Mouse (Mus musculus): ENCODE results near the gene Ckap5.

Gene Ckap5

GRCm38 (mm10) chr2:91627486-91627885 is 100.9 kb downstream of the Ckap5 start:
- ATAC-seq (ENCODE audit: low TSS enrichment): no peak

- ATAC-seq (ENCODE audit: low TSS enrichment): no peak
Measured at GRCm38 (mm10) chr2:91628171-91628570, 101.6 kb downstream of the Ckap5 start.

DNA sequence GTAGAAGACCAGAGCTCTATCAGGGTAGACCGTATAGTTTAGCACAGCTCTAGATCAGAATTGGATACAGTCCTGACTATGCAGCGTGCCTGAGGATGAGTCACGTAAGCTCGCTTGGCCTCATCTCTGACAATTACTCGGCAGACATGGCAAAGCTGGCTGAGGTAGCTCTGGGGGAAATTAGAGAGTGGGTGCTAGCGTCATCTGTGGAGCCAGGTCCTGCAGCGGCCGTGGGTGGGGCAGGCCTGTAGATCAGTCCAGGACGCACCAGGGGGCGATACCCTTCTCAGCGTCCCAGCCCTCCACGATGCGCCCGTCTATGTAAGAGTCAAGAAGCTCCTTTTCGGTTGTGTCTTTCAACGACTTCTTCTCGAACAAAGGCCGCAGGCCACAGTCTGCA is 103.1 kb downstream of the Ckap5 start:
- peak; percentile 92 for ATAC-seq (ENCODE audit: low TSS enrichment)

GRCm38 (mm10) chr2:91630384-91630783 is 103.8 kb downstream of the Ckap5 start:
- ATAC-seq (ENCODE audit: low TSS enrichment): no peak

DNA sequence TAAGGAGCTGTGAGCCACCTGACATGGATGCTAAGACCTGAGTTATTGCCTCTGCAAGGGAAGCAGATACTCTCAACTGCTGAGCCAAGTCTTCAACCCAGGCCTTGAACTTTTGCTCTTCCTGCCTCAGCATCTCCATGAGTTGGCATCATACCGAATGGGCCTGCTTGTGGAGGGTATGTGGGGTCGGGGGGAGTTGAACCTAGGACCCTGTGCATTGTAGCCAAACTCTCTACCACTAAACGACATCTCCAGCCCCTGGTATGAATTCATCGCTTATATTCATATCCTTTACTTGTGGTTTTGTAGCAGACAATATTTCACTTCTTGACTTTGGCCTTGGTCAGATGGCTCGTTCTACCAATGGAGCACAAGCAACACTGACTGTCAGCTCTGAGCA is 105.3 kb downstream of the Ckap5 start:
- ATAC-seq (ENCODE audit: low TSS enrichment): no peak

DNA sequence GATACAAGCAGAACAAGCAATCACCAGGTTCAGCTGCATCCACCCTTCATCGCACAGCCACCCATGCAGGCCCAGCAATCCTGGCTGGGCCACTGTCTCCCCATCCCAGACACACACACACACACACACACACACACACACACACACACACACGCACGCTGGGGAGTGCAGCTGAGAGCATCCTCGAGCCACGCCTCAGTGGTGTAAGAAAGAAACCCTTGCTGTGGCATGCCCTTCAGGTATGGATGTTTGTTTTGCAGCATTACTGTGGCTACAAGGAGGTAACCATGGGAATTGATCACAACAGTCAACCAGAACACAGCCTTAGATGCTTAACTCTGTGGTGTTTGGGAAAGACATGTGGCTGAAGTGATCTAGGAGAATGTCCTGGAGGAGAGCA is 105.8 kb downstream of the Ckap5 start:
- no peak for ATAC-seq (ENCODE audit: low TSS enrichment)

DNA sequence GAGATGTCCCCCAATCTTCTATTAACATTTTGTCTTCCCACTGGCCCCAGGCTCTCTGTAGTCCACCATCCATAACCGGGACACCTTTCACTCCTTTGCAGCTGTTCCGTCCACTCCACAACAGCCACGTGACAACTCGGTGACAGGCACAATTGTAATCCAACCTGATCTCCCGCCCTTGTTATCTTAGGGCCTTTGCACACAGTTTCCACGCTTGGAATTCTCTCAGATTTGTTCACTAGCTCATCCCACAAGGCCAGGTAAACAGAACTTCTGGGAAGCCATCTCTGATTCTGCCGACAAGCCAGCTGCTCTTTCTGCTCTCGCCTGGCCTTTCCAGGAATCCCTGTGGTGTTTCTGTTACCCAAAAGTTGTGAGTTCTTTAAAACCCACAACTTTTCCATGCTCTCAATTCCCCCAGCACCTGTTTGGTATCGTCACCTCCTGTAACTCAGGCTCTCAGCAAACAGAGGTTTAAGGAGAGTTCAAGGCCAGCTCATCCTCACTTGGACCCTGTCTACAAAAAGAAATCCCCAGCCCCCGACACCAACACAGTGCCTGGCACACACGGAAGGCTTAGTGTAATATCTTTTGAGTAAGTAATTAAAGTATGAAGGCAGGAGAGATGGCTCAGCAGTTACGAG is 106.9 kb downstream of the Ckap5 start:
- no peak for ATAC-seq (ENCODE audit: low TSS enrichment)

- peak; percentile 55 for ATAC-seq (ENCODE audit: low TSS enrichment)
Measured at GRCm38 (mm10) chr2:91634841-91635240, 108.3 kb downstream of the Ckap5 start.

DNA sequence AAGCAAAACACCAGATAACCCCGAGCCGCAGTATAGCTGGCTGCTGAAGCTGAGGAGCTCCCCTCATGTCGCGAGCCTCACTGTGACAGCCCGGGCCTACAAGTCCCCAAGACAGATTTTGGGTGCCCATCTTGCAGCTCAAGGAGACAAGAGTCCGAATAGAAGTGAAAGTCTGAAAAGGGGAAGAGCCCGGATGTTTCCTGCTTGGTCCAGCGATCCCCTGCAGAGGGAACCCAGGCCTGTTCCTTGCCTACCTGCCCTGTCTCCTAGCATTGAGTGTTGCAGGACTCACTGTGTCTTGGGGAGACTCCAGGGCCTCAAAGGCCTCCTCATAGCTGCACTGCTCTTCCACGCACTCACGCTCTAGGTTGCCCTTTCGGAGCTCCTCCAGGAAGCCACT is 108.9 kb downstream of the Ckap5 start:
- ATAC-seq (ENCODE audit: low TSS enrichment): no peak

GRCm38 (mm10) chr2:91636229-91636628 is 109.7 kb downstream of the Ckap5 start, which contains the start of gene F2:
Gene F2 (minus strand): TSS chr2:91636414.
- ATAC-seq (ENCODE audit: low TSS enrichment): no peak

DNA sequence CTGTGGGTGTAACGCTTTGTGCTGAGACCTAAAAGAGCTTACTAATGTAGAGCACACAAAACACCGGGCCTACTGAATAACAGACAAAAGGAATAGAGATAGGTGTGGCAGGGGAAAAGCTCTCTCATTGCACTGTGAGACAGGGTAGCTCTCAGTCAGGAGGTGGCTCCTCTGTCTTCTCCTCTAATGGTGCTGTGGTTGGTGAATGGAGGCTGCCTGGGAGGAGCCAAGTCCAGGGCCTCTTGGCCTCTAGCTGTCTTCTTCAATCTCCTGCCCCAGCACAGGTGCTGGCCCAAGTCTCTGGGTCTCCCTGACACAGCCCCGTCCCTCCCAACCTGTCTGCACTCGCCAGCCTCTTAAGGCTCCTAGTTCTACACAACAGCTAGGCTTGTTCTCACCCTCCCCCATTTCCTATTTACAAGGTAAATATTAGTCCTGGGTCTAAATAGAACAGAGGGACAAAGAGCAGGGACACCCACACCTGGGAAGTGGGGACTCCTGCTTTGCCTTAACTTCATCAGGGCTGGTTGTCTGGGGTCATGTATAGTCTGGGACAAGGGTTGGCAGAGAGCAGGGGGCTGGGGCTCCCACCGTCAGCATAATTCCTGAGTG is 110.3 kb downstream of the Ckap5 start:
- no peak for ATAC-seq (ENCODE audit: low TSS enrichment)

DNA sequence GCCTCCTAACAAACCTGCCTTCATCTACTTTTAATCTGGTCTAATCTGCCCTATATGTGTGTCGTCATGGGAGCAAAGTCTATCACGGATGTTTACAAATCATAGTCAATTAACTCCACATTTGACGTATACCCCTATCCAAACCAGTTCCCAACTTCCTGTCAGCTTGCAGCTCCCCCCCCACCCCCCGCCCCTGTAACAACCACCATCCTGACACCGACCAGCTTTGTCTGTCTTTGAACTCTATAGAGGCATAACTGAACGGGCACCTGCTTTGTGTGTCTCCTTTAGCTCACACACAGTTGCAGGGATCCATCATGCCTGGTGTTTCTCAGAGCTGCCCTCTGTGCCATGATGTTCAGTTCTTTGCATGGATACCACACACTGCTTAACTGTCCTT is 112.4 kb downstream of the Ckap5 start:
- ATAC-seq (ENCODE audit: low TSS enrichment): no peak

- no peak for ATAC-seq (ENCODE audit: low TSS enrichment)
Measured at GRCm38 (mm10) chr2:91642825-91643415, 116.4 kb downstream of the Ckap5 start.

DNA sequence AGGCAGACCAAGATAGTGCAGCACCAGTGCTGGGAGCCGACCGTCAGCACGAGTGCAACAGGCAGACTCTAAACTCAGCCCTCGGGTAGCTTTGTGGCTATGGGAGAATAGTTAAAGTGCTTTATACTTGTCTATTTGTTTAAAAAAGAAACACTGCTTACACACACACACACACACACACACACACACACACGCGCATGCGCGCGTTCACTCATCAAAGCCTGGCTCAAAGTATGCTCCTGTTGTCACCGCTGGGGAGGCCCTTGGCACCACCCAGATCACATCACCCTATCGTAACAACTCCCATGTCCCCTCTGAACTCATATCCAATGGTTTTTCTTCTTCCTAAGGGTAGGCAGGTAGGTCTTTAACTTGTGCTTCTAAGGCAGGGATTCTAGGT is 117.5 kb downstream of the Ckap5 start:
- ATAC-seq (ENCODE audit: low TSS enrichment): no peak

DNA sequence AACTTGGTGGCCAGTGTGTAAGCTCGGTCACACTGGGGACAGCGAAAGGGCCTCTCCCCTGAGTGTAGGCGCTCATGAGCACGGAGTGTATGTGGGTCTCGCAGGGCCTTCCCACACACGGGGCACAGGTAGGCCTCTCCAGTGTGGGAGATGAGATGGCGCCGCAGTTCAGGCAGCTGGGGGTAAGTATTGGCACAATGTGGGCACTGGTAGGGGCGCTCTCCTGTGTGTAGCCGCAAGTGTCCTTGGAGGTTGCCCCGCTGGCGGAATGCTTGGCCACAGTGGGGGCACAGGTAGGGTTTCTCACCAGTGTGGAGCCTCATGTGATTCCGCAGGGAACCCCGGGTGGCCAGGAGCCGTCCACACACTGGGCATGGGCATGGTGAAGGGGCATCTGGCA is 118.8 kb downstream of the Ckap5 start:
- no peak for ATAC-seq (ENCODE audit: low TSS enrichment)

- ATAC-seq (ENCODE audit: low TSS enrichment): no peak
Measured at GRCm38 (mm10) chr2:91645811-91646210, 119.2 kb downstream of the Ckap5 start.

DNA sequence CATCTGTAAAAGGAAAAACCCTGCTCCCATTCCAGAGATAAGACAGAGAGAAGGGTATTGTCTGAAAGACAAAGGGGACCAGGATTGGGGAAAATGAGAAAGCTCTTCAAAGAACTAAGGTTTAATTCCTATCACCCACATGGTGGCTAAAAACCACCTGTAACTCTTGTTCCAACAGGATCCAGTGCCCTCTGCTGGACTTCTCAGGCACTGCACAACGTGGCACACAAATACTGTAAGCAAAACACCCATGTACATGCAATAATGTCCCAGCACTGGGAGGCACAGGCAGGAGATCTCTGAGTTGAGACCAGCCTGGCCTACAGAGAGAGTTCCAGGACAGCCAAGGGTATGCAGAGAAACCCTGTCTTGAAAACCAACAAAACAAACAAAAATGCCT is 120.2 kb downstream of the Ckap5 start:
- ATAC-seq (ENCODE audit: low TSS enrichment): no peak

GRCm38 (mm10) chr2:91649152-91649551 is 122.6 kb downstream of the Ckap5 start:
- no peak for ATAC-seq (ENCODE audit: low TSS enrichment)

DNA sequence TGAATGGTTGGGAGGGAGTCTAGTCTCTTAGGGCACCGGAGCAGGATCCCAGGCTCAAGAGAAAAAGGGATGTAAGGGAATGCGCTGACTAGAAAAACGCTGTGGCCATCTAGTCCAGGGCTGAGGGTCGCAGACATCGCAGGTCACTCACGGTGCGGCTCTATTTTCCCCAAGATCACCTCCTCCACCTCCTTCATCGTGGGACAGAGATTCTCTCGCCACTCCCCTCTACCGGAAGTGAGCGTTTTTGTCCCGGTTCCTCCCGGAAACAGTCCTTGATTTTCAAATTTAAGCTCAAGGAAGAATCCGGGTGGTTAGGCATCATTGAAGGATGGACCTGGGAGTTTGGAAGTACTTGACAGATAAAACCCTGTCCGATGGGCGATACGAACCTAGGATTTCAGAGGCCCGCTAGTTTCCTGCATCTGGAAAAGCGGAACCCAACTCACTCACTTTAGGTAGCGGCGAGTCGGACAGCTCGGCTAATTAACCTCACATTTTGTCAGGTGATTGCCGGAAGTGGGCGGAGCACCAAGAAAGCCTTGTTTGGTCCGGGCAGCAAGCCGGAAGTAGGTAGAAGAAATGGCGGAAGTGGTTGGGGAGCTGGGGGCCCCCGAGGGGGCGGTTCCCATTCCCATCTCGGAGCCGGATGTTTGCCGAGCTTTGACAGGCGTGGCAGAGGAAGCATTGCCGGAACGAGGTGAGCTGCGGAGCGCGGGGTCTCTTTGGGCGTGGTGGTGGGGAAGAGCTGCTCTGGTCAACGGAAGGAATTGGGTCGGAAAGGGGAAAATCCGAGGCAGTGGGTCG is 123.2 kb downstream of the Ckap5 start, which contains the start of the genes Zfp408 and Arhgap1:
TSS of gene Zfp408 (minus strand) at position 239 of the 807 bp plus-strand sequence.
TSS of gene Arhgap1 (plus strand) at position 308 of the 807 bp plus-strand sequence.
- peak; percentile 81 for ATAC-seq (ENCODE audit: low TSS enrichment)

DNA sequence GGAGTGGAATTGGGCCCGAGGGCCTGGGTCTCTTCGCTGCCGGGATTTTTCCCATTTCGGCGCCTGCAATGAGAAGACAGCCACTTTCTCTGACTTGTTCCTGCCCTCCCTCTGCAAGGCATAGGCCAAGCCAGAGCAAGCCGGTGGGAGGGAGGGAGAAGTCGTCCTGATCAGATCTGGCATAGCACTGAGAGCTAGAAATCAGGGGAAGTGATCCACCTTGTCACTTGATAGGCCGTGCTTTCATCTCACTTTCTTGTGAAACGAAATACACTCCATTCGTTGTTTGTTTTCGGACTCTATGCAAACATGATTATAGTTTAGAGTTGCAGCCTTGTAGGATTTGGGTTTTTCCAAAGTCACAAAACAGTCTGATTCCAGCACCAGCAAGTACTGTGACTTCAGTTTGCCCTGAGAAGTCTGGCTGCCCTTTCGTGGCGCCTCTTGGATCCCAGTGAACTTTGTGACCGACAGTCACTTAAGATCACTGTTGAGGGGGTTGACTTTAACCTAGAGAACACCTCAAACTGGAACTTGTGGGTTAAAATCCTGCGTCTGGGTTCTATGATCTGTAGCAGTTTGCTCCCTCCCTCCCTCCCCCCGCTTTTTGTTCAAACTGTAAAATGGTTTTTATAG is 123.9 kb downstream of the Ckap5 start:
- ATAC-seq (ENCODE audit: low TSS enrichment): peak; percentile 13

GRCm38 (mm10) chr2:91651458-91652258 is 125.1 kb downstream of the Ckap5 start:
- no peak for ATAC-seq (ENCODE audit: low TSS enrichment)
